Mouse (Mus musculus) inflammation-experienced regulatory T-cells (primary cell): ENCODE results near the gene Wdr20rt. TPM values are rescaled to one million over a fixed set of nuclear protein-coding genes. Genes with fewer than 3 reads are reported as not detected.

Experiments used
- polyA plus RNA-seq, 2 experiments: library from polyadenylated mRNA; unstranded; fragments of 100-300 nt; shearing (Covaris generic); gene quantifications; one replicate each; pipeline ENCODE4 v1.2.1; 2017

Wdr20rt gene
- under 1 TPM in 1 of 2 experiments, not detected in 1; 0.10 TPM for polyA plus RNA-seq

DNA sequence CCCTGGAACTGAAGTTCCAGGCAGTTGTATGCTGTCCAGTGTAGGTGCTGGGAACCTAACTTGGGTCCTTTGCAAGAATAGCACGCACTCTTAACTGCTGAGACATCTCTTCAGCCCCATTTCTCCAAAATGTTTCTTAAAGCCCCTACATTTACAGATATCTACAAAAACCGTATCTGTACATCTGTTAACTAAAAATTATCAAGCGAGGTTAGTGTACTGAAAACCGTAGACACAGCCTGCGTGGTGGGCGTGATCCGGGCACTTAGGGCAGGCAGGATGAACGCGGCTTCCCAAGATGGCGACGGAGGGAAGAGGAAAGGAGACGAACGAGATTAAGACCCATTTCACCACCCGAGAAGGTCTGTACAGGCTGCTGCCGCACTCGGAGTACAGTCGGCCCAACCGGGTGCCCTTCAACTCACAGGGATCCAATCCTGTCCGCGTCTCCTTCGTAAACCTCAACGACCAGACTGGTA lies at the start of gene Wdr20rt:
Wdr20rt (plus strand) TSS at position 51 of the 479 bp plus-strand sequence.

Other genes starting within 250 kb of the Wdr20rt start
- gene Prpf39, start 189.2 kb upstream of the Wdr20rt start, polyA plus RNA-seq, result 10 to 100 TPM; 75.2 to 99.5 TPM
- gene Fkbp3, start 151.5 kb upstream of the Wdr20rt start, polyA plus RNA-seq, result 100 to 1,000 TPM; 236 to 254 TPM
- gene Fancm, start 149.9 kb upstream of the Wdr20rt start, polyA plus RNA-seq, result 10 to 100 TPM; 10.5 to 11.8 TPM
- 1 to 10 TPM in 1 of 2 experiments, under 1 TPM in 1; 0.95 to 1.3 TPM for gene Mis18bp1, start 52.9 kb upstream of the Wdr20rt start, polyA plus RNA-seq